Mouse (Mus musculus) MEL (cell line): ENCODE measurements around the gene Ppt2. TPM values are rescaled to one million over a fixed set of nuclear protein-coding genes. Genes with fewer than 3 reads are reported as not detected.

Experiments used
- DNase-seq: peaks from one replicate; pipeline ENCODE4 v3.0.0; 2011; ENCODE audit warnings: low read depth, low spot score
- H3K27ac ChIP-seq: 2 replicates; pipeline ENCODE4 v1.5.1; 2012; ENCODE audit warnings: low read depth, mild to moderate bottlenecking, control low read depth, low read length, moderate library complexity; ENCODE audit not compliant: control insufficient read depth
- H3K27me3 ChIP-seq, 2 experiments: fragments of 150-350 bp in 1 of 2; sonication (generic) in 1 of 2; 2 replicates each; pipeline ENCODE4 v1.6.1; 2012; ENCODE audit warnings: low read length in 2 of 2, mild to moderate bottlenecking in 2 of 2, improper control_type of control experiment in 1 of 2, moderate library complexity in 1 of 2; ENCODE audit not compliant: insufficient read depth in 2 of 2, control insufficient read depth in 1 of 2
- H3K36me3 ChIP-seq, 2 experiments: 2 replicates each; pipeline ENCODE4 v1.6.1; 2012 to 2014; ENCODE audit warnings: low read length in 2 of 2, improper control_type of control experiment in 1 of 2, inconsistent platforms in 1 of 2, mild to moderate bottlenecking in 1 of 2; ENCODE audit not compliant: insufficient read depth in 2 of 2, control insufficient read depth in 1 of 2
- H3K4me1 ChIP-seq, 2 experiments: fragments of 150-350 bp in 1 of 2; sonication (generic) in 1 of 2; 2 replicates each; pipeline ENCODE4 v1.6.1; 2012; ENCODE audit warnings: low read length in 2 of 2, improper control_type of control experiment in 1 of 2, mild to moderate bottlenecking in 1 of 2; ENCODE audit not compliant: insufficient read depth in 2 of 2, control insufficient read depth in 1 of 2
- H3K4me3 ChIP-seq, 2 experiments: fragments of 150-350 bp in 1 of 2; sonication (generic) in 1 of 2; 2 replicates each; pipeline ENCODE4 v1.5.1; 2012; ENCODE audit warnings: low read depth in 2 of 2, low read length in 2 of 2, mild to moderate bottlenecking in 2 of 2, moderate library complexity in 2 of 2, control low read depth in 1 of 2, improper control_type of control experiment in 1 of 2; ENCODE audit not compliant: control insufficient read depth in 1 of 2, insufficient read depth in 1 of 2
- H3K79me2 ChIP-seq: 2 replicates; pipeline ENCODE4 v1.6.1; 2012; ENCODE audit warnings: mild to moderate bottlenecking, low read length, moderate library complexity; ENCODE audit not compliant: control insufficient read depth, poor library complexity, insufficient read depth
- H3K9ac ChIP-seq: 2 replicates; pipeline ENCODE4 v1.6.1; 2012; ENCODE audit warnings: low read depth, mild to moderate bottlenecking, control low read depth, low read length, moderate library complexity; ENCODE audit not compliant: control insufficient read depth, poor library complexity, severe bottlenecking
- H3K9me3 ChIP-seq: fragments of 150-350 bp; sonication (generic); replicated peaks from 2 replicates; pipeline ENCODE4 v1.6.1; 2012; ENCODE audit warnings: mild to moderate bottlenecking, low read length, improper control_type of control experiment, moderate library complexity; ENCODE audit not compliant: insufficient read depth
- BHLHE40 ChIP-seq: IDR thresholded peaks from 2 replicates; pipeline ENCODE4 v1.6.1; 2012; ENCODE audit warnings: low read depth, mild to moderate bottlenecking, inconsistent platforms, low read length, improper control_type of control experiment, borderline replicate concordance
- ELF1 ChIP-seq: IDR thresholded peaks from 2 replicates; pipeline ENCODE4 v1.6.1; 2014; ENCODE audit warnings: low read depth, mild to moderate bottlenecking, inconsistent platforms, low read length, improper control_type of control experiment, moderate library complexity
- EP300 ChIP-seq, 2 experiments: IDR thresholded peaks; 2 replicates each; pipeline ENCODE4 v1.6.1; 2011; ENCODE audit warnings: improper control_type of control experiment in 2 of 2, low read length in 2 of 2, low read depth in 1 of 2, mild to moderate bottlenecking in 1 of 2
- GABPA ChIP-seq: IDR thresholded peaks from 2 replicates; pipeline ENCODE4 v1.6.1; 2012; ENCODE audit warnings: low read depth, mild to moderate bottlenecking, inconsistent platforms, low read length, improper control_type of control experiment, moderate library complexity
- HCFC1 ChIP-seq: IDR thresholded peaks from 2 replicates; pipeline ENCODE4 v1.6.1; 2012; ENCODE audit warnings: low read depth, mild to moderate bottlenecking, inconsistent platforms, low read length, improper control_type of control experiment, moderate library complexity
- MAZ ChIP-seq: IDR thresholded peaks from 2 replicates; pipeline ENCODE4 v1.6.1; 2012; ENCODE audit warnings: low read depth, mild to moderate bottlenecking, inconsistent platforms, low read length, improper control_type of control experiment
- MEF2A ChIP-seq: IDR thresholded peaks from 2 replicates; pipeline ENCODE4 v1.6.1; 2014; ENCODE audit warnings: low read depth, mild to moderate bottlenecking, inconsistent platforms, low read length, improper control_type of control experiment; ENCODE audit not compliant: poor library complexity, insufficient replicate concordance, severe bottlenecking; ENCODE audit errors: extremely low read depth
- MYC ChIP-seq: IDR thresholded peaks from 2 replicates; pipeline ENCODE4 v1.6.1; 2011; ENCODE audit warnings: low read depth, mild to moderate bottlenecking, low read length, improper control_type of control experiment, moderate library complexity
- NELFE ChIP-seq: IDR thresholded peaks from 2 replicates; pipeline ENCODE4 v1.6.1; 2011; ENCODE audit warnings: low read depth, low read length, improper control_type of control experiment
- POLR2A ChIP-seq, 2 experiments: IDR thresholded peaks; 2 replicates each; pipeline ENCODE4 v1.6.1; 2011 to 2012; ENCODE audit warnings: low read length in 2 of 2, mild to moderate bottlenecking in 2 of 2, control low read depth in 1 of 2, improper control_type of control experiment in 1 of 2, low read depth in 1 of 2, moderate library complexity in 1 of 2; ENCODE audit not compliant: control insufficient read depth in 1 of 2, insufficient read depth in 1 of 2, poor library complexity in 1 of 2
- POLR2AphosphoS2 ChIP-seq: IDR thresholded peaks from 2 replicates; pipeline ENCODE4 v1.6.1; 2011; ENCODE audit warnings: low read length, improper control_type of control experiment
- RCOR1 ChIP-seq: IDR thresholded peaks from 2 replicates; pipeline ENCODE4 v1.6.1; 2012; ENCODE audit warnings: low read depth, mild to moderate bottlenecking, inconsistent platforms, low read length, improper control_type of control experiment
- SIN3A ChIP-seq: IDR thresholded peaks from 2 replicates; pipeline ENCODE4 v1.6.1; 2012; ENCODE audit warnings: low read length, improper control_type of control experiment, inconsistent platforms
- TAL1 ChIP-seq: IDR thresholded peaks from 2 replicates; pipeline ENCODE4 v1.6.1; 2012; ENCODE audit warnings: mild to moderate bottlenecking, inconsistent platforms, low read length, moderate library complexity, mixed read lengths
- TCF12 ChIP-seq: IDR thresholded peaks from 2 replicates; pipeline ENCODE4 v1.6.1; 2014; ENCODE audit warnings: low read depth, mild to moderate bottlenecking, inconsistent platforms, low read length, improper control_type of control experiment, moderate library complexity
- USF2 ChIP-seq, 2 experiments: IDR thresholded peaks; 2 replicates each; pipeline ENCODE4 v1.6.1; 2011 to 2012; ENCODE audit warnings: improper control_type of control experiment in 2 of 2, low read length in 2 of 2, borderline replicate concordance in 1 of 2, inconsistent platforms in 1 of 2, low read depth in 1 of 2, mild to moderate bottlenecking in 1 of 2; ENCODE audit not compliant: insufficient read depth in 1 of 2
- ZMIZ1 ChIP-seq: IDR thresholded peaks from 2 replicates; pipeline ENCODE4 v1.6.1; 2012; ENCODE audit warnings: low read depth, mild to moderate bottlenecking, inconsistent platforms, low read length, improper control_type of control experiment, moderate library complexity
- ZNF384 ChIP-seq: IDR thresholded peaks from 2 replicates; pipeline ENCODE4 v1.6.1; 2012; ENCODE audit warnings: low read depth, mild to moderate bottlenecking, inconsistent platforms, low read length, improper control_type of control experiment
- polyA plus RNA-seq, 2 experiments: library from polyadenylated mRNA; stranded (reverse) in 1 of 2; unstranded in 1 of 2; fragments of >175 nt in 1 of 2; fragments of >200 nt in 1 of 2; gene quantifications; 2 replicates each; pipeline versions ENCODE4 v1.2.1 to v1.2.4; 2012; ENCODE audit warnings: low replicate concordance in 2 of 2, low read depth in 1 of 2; ENCODE audit not compliant: insufficient read length in 2 of 2, insufficient read depth in 1 of 2, missing spikeins in 1 of 2
- total RNA-seq: library from RNA; depleted of rRNA; stranded (reverse); fragments of 300-350 nt; gene quantifications from 2 replicates; pipeline ENCODE4 v1.2.3, GENCODE M21; 2012

Gene Ppt2
- total and polyA plus RNA-seq, 3 experiments: 29.2 to 147 (median 67.1) TPM

GRCm38 (mm10) chr17:34592581-34593549, 35.4 kb downstream of the Ppt2 start:
- Histone ChIP-seq H3K79me2 (peaks cover 11% of the 10 kb centered on the region), H3K27me3 (no peaks in the 10 kb centered on the region), H3K4me3 (peak overlapping the region; percentile 44 to 98), H3K27ac (peak overlapping the region; percentile 11), H3K9me3 (no peaks in the 10 kb centered on the region), H3K9ac (peak overlapping the region; percentile 99), H3K4me1 (peaks cover 11 to 42% of the 10 kb centered on the region in 2 experiments), H3K36me3 (peaks cover 0 to 29% of the 10 kb centered on the region in 2 experiments; a peak in 3 of 4 replicates)
- peak; percentile 34 for DNase-seq
- TF ChIP-seq RCOR1: no peak
- no peak for TF ChIP-seq USF2 (IDR thresholded peaks at IDR 0.05; ENCODE audit: borderline replicate concordance in 1 of 2, insufficient read depth in 1 of 2, low read depth in 1 of 2, low read length in 2 of 2)
- no peak for TF ChIP-seq MYC
- no peak for TF ChIP-seq MEF2A
- no peak for TF ChIP-seq NELFE
- no peak for TF ChIP-seq TAL1

DNA sequence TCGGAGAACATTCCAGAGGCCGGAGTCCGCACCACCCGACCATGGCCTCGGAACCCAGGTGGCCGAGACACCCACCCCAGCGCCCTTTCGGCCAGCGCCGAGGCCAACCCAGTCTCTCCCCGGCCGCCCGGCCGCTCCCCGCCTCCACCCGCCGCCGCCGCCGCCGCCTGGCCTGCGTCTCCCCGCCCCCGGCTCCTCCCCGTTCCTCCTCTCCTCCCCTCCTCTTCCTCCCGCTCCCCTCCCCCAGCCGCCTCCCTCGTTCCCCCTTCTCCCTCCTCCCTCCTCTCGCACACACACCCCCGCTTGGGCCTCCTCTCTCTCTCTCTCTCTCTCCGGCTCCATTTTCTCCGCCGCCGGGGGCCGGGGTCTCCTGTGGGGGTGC, 36.3 kb downstream of the Ppt2 start:
- Histone ChIP-seq H3K36me3 (peaks cover 0 to 29% of the 10 kb centered on the region in 2 experiments; a peak in 3 of 4 replicates), H3K9me3 (no peaks in the 10 kb centered on the region), H3K27ac (peak overlapping the region; percentile 63), H3K79me2 (peaks cover 16% of the 10 kb centered on the region), H3K4me3 (peak overlapping the region; percentile 68 to 98), H3K27me3 (no peaks in the 10 kb centered on the region), H3K4me1 (peaks cover 11 to 40% of the 10 kb centered on the region in 2 experiments), H3K9ac (peak overlapping the region; percentile 99)
- DNase-seq: peak; percentile 89
- TF ChIP-seq POLR2A (IDR thresholded peaks at IDR 0.05; ENCODE audit: control insufficient read depth in 1 of 2, insufficient read depth in 1 of 2, low read depth in 1 of 2, low read length in 2 of 2, poor library complexity in 1 of 2) (peak; percentile 33 to 58; a peak in 2 of 4 replicates), TCF12 (peak; percentile 49), MAZ (peak; percentile 97; the same call in 1 of the 2 replicates), SIN3A (0 out of 2 replicates have a peak, but pooled peaks have one; percentile 11), BHLHE40 (no peak), EP300 (IDR thresholded peaks at IDR 0.05; ENCODE audit: low read depth in 1 of 2, low read length in 2 of 2) (peak in 1 of 2 experiments; percentile 29; a peak in 3 of 4 replicates), GABPA (no peak), ELF1 (0 out of 2 replicates have a peak, but pooled peaks have one; percentile 4), ZMIZ1 (peak; percentile 52; the same call in 1 of the 2 replicates), ZNF384 (no peak), POLR2AphosphoS2 (peak; percentile 58; the same call in 1 of the 2 replicates), NELFE (peak; percentile 56), HCFC1 (peak; percentile 72; the same call in 1 of the 2 replicates)
